Mouse (Mus musculus): ENCODE measurements around the gene Baz1b.
"Not testable (repeated sequence)": the region's sequence is repeated elsewhere in the genome, so short reads cannot be mapped to it uniquely, and the experiment has no call there.

Gene Baz1b

DNA sequence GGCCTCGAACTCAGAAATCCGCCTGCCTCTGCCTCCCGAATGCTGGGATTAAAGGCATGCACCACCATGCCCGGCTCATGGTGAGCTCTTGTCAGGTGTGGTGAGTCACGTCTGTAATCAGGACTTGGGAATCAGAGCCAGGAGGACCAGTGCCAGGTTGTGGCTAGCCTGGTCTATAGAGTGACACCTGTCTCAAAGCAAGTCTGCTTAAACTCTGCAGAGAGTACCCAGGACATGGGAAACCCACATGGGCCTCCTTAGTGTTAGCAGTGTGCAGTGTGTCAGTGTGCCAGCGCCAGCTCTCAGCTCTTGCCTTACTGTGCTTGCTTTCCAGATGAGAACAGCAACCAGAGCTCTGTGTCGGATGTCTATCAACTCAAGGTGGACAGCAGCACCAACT is 7.4 kb upstream of the Baz1b start:
- DNase-seq (ENCODE audit: low spot score in 2 of 2) = no peak

- DNase-seq (ENCODE audit: low spot score in 2 of 2) = no peak
Observed at GRCm38 (mm10) chr5:135180796-135181195, 6.3 kb upstream of the Baz1b start.

DNA sequence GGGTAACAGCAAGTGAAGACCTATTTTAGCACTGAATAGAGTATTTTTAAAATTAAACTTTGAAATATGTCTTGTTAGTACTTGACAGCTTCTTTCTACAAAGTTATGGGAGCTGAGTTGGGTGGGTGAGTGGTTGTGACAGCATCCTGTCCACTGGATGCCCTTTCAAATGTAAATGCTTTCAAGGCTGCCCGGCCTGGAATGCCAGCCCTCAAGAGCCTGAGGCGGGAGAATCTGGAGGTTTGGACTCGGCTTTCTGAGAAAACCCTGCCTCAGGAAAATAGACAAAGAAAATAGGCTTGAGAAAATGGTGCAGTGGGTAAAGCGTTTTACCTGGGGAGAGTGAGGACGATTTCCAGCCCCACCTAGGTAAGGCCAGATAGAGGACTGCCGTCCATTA is 5.3 kb upstream of the Baz1b start:
- no peak for DNase-seq (ENCODE audit: low spot score in 2 of 2)

DNA sequence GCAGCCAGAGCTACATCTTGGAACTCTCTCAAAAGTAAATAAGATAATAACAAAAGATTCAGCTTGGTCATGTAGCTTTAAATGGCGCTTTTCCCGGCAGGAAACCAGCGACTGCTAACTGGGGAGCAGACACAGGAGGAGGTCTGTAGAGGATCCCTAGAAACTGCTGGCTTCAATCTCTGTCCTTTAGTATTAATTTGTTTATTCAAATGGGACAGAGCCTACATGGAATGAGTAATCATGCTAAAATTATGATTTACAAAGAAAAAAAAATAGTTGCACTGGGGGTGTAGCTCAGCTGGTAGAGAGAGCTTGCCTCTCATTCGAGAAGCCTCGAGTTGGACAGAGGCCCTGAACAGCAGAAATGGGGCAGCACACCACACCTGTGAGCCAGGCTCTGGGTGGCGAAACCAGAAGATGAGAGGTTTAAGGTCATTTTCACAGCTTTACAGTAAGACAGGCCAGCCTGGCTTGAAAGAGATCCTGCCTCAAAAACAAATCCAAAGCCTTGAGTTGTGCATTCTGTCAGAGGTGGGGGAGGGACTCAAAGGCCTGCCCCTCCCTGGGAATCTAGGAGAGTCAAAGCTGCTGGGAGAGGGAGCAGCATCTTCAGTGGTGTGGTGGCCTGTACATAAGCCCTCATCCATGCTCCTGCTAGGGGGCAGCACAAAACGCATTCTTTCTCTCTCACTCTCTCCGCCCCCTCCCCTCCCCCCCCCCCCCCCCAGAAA is 3.8 kb upstream of the Baz1b start:
- peak in 1 of 2 experiments; percentile 63 for DNase-seq (ENCODE audit: low spot score in 2 of 2)

DNA sequence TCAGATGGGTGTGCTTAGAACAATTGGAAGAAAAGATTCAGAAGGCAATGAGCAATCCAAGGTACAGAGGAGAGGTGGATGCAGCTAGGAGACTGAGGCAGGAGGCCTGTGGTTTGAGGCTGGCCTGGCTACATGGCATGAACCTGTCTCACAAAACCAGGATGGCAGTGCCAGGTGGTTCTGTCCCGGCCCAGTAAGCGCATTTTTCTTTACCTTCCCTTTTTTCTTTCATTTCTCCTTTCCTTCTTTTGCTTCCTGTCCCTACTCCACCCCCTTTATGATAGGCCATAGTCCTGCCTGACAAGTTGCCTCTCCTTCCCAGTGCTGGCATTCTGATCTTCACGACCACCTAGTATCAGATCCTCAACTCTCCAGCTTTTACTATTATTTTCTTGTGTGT is 2.0 kb upstream of the Baz1b start:
- DNase-seq (ENCODE audit: low spot score in 2 of 2) = no peak

GRCm38 (mm10) chr5:135185596-135185995 is 1.5 kb upstream of the Baz1b start:
- DNase-seq (ENCODE audit: low spot score in 2 of 2) = no peak

- DNase-seq (ENCODE audit: low spot score in 2 of 2) = no peak
Observed at GRCm38 (mm10) chr5:135186231-135186620, 838 bp upstream of the Baz1b start.

DNA sequence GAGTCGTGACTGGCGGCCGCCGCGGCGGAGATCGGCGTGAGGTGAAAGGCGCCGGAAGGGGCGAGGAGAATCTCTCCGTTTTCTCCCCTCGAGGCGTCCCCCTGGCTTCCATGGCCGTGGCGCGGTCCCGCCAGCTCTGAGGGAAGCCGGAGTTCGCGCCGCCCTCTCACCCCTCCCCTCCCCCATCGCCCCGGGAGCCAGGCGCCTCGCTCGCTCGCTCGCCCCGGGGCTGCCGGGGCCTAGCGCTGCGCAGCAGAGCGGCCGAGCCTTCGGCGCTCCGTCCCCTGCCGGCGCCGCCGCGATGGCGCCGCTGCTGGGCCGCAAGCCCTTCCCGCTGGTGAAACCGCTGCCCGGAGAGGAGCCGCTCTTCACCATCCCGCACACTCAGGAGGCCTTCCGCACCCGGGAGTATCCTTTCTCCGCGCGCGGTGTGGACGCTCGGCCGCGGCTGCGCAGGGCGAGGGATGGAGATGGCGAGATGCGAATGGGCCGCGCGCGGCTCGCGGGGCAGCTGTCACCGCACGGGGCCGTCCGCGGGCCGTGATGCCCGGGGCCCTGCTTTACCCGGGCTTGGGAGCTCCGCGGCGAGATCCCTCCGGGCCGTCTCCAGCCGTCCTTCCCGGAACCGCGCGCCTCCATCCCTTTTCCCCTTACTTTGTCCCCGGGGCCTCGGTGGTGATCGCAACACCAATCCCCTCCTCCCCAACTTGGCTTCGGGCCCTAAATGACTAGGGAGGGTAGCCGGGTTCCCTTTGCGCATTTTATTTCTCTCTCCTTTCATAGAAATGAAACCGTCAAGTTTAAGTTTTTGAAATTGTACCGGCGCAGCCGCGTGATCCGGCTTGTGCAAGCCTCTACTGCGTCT is 517 bp downstream of the Baz1b start:
- DNase-seq (ENCODE audit: low spot score in 2 of 2) = no peak

DNA sequence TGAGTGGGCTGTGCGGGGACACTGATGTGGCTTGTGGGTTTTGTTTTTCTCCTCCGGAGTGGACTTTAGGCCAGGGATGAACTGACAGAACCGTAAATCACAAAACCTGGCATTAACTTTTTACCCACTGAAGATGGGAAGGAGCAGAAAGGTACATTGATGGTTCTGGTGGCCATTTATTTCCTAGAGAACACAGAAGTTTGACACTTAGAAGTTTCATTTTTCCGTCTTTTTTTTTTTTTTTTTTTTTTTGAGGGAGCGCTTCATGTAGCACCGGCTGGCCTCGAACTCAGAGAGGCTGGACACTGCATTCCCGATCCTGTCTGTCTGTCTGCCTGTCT is 1.1 kb downstream of the Baz1b start:
- DNase-seq (ENCODE audit: low spot score in 2 of 2) = no peak

GRCm38 (mm10) chr5:135189281-135190022 is 2.4 kb downstream of the Baz1b start:
- no peak for DNase-seq (ENCODE audit: low spot score in 2 of 2)

DNA sequence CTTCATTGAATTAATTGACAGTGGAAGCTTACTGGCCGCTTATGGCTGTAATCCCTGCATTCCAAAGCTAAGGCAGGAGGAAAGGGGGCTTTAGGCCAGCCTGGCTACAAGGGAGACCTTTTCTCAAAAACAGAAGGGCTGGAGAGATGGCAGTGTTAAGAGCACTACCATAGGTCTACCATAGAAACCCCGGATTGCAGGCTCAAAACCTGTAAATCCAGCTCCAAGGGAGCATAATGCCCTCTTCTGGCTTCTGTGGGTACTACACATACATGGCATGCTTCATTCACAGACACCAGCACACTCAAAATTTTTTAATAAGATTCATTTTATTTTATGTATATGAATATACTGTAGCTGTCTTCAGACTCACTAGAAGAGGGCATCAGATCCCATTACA is 4.6 kb downstream of the Baz1b start:
- peak in 1 of 2 experiments; percentile 76 for DNase-seq (ENCODE audit: low spot score in 2 of 2)

DNA sequence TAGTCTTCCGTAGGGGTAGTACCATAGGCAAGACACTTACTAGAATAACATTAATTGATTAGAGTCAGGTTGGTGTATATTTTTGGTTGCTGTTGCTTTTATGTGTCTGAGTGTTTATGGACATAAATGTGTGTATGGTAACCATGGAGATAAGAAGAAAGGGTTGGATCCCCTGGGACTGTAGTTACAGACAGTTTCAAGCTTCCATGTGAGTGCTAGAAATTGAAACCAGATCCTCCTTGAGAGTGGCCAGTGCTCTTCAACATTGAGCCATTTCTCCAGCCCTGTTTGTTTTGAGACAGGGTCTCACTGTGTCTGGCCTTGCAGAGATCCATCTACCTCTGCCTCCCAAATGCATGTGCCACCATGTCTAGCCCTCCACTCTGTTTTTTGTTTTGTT is 5.4 kb downstream of the Baz1b start:
- DNase-seq (ENCODE audit: low spot score in 2 of 2) = no peak

GRCm38 (mm10) chr5:135196367-135196766 is 9.3 kb downstream of the Baz1b start:
- DNase-seq (ENCODE audit: low spot score in 2 of 2) = no peak

DNA sequence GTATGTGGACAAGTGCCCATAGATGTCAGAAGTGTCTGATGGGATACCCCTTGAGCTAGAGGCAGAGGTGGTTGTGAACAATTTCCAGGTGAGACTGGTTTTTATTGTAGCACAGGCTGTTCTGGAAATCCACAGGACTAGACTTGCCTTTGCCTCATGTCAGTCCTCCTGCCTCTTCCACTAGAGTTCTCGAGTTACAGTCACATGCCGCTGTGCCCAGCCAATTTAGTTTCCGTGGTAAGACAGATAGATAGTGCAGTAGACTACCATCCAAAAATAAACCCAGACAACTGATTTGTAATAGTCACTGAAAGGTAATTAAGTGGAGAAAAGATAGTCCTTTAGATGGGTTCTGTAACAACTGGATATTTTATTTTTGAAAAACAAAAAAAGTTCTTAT is 15.7 kb downstream of the Baz1b start:
- DNase-seq (ENCODE audit: low spot score in 2 of 2) = no peak

DNA sequence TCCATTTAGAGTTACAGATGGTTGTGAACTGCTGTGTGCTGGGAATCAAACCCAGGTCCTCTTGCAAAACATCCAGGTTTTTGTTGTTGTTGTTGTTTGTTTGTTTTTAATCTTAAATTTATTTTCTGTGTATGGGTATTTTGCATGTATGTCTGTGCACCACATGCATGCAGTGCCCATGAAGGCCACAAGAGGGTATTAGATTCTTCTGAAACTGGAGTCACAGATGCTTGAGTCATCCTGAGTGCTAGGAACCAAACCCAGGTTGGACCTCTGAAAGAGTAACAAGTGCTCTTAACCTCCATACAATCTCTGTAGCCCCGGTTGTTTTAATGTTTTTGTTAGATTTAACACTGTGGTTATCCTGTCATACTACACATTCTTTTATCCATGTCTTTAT is 21.1 kb downstream of the Baz1b start:
- no peak for DNase-seq (ENCODE audit: low spot score in 2 of 2)

GRCm38 (mm10) chr5:135216871-135217270 is 29.8 kb downstream of the Baz1b start:
- no peak for DNase-seq (ENCODE audit: low spot score in 2 of 2)

- DNase-seq (ENCODE audit: low spot score in 2 of 2) = no peak
Observed at GRCm38 (mm10) chr5:135220941-135221340, 33.9 kb downstream of the Baz1b start.

- no peak for DNase-seq (ENCODE audit: low spot score in 2 of 2)
Observed at GRCm38 (mm10) chr5:135222066-135222465, 35.0 kb downstream of the Baz1b start.

GRCm38 (mm10) chr5:135224169-135224568 is 37.1 kb downstream of the Baz1b start:
- no peak for DNase-seq (ENCODE audit: low spot score in 2 of 2)

DNA sequence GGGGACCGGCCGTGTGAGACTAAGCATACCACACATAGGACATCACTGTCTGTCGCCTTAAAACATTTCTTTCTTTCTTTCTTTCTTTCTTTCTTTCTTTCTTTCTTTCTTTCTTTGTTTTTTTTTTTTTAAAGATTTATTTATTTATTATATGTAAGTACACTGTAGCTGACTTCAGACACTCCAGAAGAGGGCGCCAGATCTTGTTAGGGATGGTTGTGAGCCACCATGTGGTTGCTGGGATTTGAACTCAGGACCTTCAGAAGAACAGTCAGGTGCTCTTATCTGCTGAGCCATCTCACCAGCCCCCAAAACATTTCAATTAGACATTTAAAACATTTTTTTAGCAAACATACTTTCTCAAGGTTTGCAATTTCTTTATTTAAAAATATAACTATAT is 38.8 kb downstream of the Baz1b start:
- not testable (repeated sequence) for DNase-seq (ENCODE audit: low spot score in 2 of 2)

DNA sequence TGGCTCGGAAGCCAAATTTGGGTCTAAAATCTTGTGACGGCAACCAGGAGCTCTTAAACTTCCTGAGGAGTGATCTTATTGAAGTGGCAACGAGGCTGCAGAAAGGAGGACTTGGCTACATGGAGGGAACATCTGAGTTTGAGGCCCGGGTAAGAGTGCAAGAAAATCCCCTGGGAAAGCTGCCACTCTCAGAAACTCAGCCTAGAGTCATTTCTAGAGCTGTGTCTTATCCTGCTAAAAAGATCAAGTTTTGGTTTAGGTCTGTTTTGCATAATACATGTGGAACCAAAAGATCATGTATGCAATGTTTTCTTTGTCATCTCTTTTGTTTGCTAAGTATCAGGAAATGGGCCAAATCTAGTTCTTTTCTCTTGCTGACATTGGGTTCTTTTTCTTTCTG is 43.1 kb downstream of the Baz1b start:
- DNase-seq (ENCODE audit: low spot score in 2 of 2) = no peak

DNA sequence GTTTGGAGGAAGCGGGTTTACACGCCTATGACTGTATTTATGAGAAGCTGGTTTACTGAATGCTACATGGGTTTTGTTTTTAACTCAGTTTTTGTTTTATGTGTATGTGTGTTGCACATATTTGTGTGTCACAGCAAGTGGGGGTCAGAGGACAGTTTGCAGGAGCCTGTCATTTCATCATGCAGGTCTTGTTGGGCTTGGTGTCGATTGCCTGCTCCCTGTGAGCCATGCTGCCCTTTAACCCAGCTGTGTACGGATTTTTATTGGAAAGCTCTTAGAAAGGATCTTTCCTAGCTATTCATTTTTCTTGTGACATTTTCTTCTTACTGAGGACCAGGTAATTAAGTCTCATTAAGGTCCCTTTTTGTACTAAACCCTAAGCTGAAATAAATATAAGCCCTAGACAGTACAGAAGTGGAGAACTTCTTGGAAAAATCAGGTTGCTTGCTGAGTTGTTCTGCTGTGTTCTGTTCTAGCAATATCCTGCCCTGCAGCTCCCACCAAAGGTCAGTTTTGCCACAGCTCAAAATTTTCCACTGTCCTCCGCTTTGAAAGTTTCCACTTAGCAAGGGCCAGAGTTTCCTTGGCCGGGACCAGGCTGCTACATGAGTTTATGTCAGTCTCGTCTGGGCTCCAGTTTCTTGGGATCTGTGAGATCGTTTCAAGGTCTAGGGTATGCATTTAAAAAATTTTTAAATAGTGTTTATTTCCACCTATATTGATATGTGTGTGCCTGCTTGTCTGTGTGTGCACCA is 46.3 kb downstream of the Baz1b start:
- DNase-seq (ENCODE audit: low spot score in 2 of 2) = no peak
